13 mouse cellular contexts compared by ENCODE assay signal in genomic region chr11:6790690-6791089, GRCm38 (mm10). TPM values are rescaled to one million over a fixed set of nuclear protein-coding genes. Genes with fewer than 3 reads are reported as not detected.
DNase-seq lines count a peak whose midpoint lies in the region; ATAC-seq and TF ChIP-seq lines count a peak whose summit lies in the region.
"Had no signal": no experiment of that assay in that cellular context is flagged by ENCODE, and none has a peak within 500 bp of the region (broad histone marks: within the 10 kb centered on the region; RNA-seq: fewer than 3 reads in every experiment).

No protein-coding gene starts in this region.

- no peak overlapping the region for H3K9ac ChIP-seq in heart, adult 2 months (ENCODE audit: low read depth, low read length)
- H3K9ac ChIP-seq in stomach, postnatal 0 days (ENCODE audit: low read length): no peak overlapping the region
- H3K9ac ChIP-seq: lung, embryonic 15.5 days; neural tube, embryonic 13.5 days had no signal

- no peak for ATAC-seq in Patski
- no peak for ATAC-seq in stomach, postnatal 0 days (ENCODE audit: low FRiP score, low TSS enrichment)
- no peak for ATAC-seq in megakaryocyte-erythroid progenitor cell, adult 5-6 weeks (replicated peaks; ENCODE audit: low FRiP score, low TSS enrichment, poor library complexity, severe bottlenecking)

- H3K27me3 ChIP-seq in heart, adult 2 months (ENCODE audit: control insufficient read depth, insufficient read depth, low read length): peaks cover 2% of the 10 kb centered on the region; the same call in 1 of the 2 replicates
- no peaks in the 10 kb centered on the region for H3K27me3 ChIP-seq in Patski
- H3K27me3 ChIP-seq in stomach, postnatal 0 days (ENCODE audit: control insufficient read depth, insufficient read depth, low read length): no peaks in the 10 kb centered on the region
- H3K27me3 ChIP-seq: lung, embryonic 15.5 days; neural tube, embryonic 13.5 days had no signal

- TF ChIP-seq EP300 in heart, adult 2 months (IDR thresholded peaks at IDR 0.05; ENCODE audit: insufficient read depth, low read depth, low read length): no peak
- TF ChIP-seq EP300 in stomach, postnatal 0 days (optimal IDR thresholded peaks at IDR 0.05): no peak

- WGBS in heart, adult 2 months: 89% methylated on average over 3 of the region's 3 CpGs
- 92% methylated on average over 3 of the region's 3 CpGs for WGBS in stomach, postnatal 0 days

- no peaks in the 10 kb centered on the region for H3K9me3 ChIP-seq in stomach, postnatal 0 days (ENCODE audit: control insufficient read depth, low read length)

- no peak overlapping the region for H3K4me3 ChIP-seq in heart, adult 2 months
- no peak overlapping the region for H3K4me3 ChIP-seq in stomach, postnatal 0 days (ENCODE audit: low read depth, low read length)
- H3K4me3 ChIP-seq: lung, embryonic 15.5 days; neural tube, embryonic 13.5 days had no signal

- H3K79me2 ChIP-seq in heart, adult 2 months (replicated peaks; ENCODE audit: control insufficient read depth, insufficient read depth, low read length): no peaks in the 10 kb centered on the region

- H3K4me1 ChIP-seq in heart, adult 2 months (ENCODE audit: control insufficient read depth, insufficient read depth, low read length): no peaks in the 10 kb centered on the region
- H3K4me1 ChIP-seq in stomach, postnatal 0 days (replicated peaks; ENCODE audit: control insufficient read depth, insufficient read depth): no peaks in the 10 kb centered on the region
- H3K4me1 ChIP-seq: lung, embryonic 15.5 days; neural tube, embryonic 13.5 days had no signal

- POLR2A ChIA-PET in Patski (lab: Charles Lee): no interaction called here

- H3K27ac ChIP-seq in heart, adult 2 months: no peak overlapping the region
- no peak overlapping the region for H3K27ac ChIP-seq in stomach, postnatal 0 days (replicated peaks)
- H3K27ac ChIP-seq: lung, embryonic 15.5 days; neural tube, embryonic 13.5 days had no signal

- H3K4me2 ChIP-seq in stomach, postnatal 0 days (replicated peaks; ENCODE audit: low read depth): no peak overlapping the region
- H3K4me2 ChIP-seq: lung, embryonic 15.5 days; neural tube, embryonic 13.5 days had no signal

- intact Hi-C loops in heart, adult 2 months (cut with DNase I): no loop called here

- no peaks in the 10 kb centered on the region for H3K36me3 ChIP-seq in heart, adult 2 months (ENCODE audit: control insufficient read depth, insufficient read depth, low read length)
- H3K36me3 ChIP-seq in stomach, postnatal 0 days (ENCODE audit: control insufficient read depth, insufficient read depth, low read length): no peaks in the 10 kb centered on the region
- H3K36me3 ChIP-seq: lung, embryonic 15.5 days; neural tube, embryonic 13.5 days had no signal

- DNase-seq in heart, adult 2 months: no peak
- no peak for DNase-seq in heart, adult 9 months (ENCODE audit: low spot score in 2 of 2)
- DNase-seq in lung, postnatal 36 days: peak; percentile 27
- DNase-seq in lung, postnatal 14 days: no peak
- DNase-seq in Patski (ENCODE audit: low read depth, low spot score): no peak
- DNase-seq in stomach, postnatal 0 days (ENCODE audit: low spot score): no peak
- DNase-seq in frontal cortex, adult 2 months (ENCODE audit: extremely low spot score in 1 of 2, low spot score in 1 of 2): no peak

- in situ Hi-C loops in Patski (cut with MboI; ENCODE audit: low pct_unique_long_range_greater_than_20kb): no loop called here

- CTCF ChIA-PET in Patski (lab: Charles Lee): interaction anchor here (1.1 kb wide), 2 partner anchors 12 to 135 kb away, joined by 3 read pairs; no protein-coding TSS in a partner anchor

- TF ChIP-seq POLR2A in heart, adult 2 months (IDR thresholded peaks at IDR 0.05; ENCODE audit: insufficient read depth, low read depth, low read length): no peak

- peak; percentile 54 for TF ChIP-seq CTCF in heart, adult 2 months (IDR thresholded peaks at IDR 0.05)
- peak; percentile 42 for TF ChIP-seq CTCF in Patski (IDR thresholded peaks at IDR 0.05)
- peak; percentile 55 for TF ChIP-seq CTCF in stomach, postnatal 0 days (IDR thresholded peaks at IDR 0.05; ENCODE audit: low read depth)

RNA-seq across cellular contexts. Expression of gene Gm11983, which starts 46.8 kb away (rescaled TPM):
- total RNA-seq in heart, adult 2 months (2021): not detected
- polyA plus RNA-seq in heart, adult 2 months (2012; rRNA removed): not detected in 2 replicates
- polyA plus RNA-seq in Patski (2021): not detected
- not detected in 2 replicates for polyA plus RNA-seq in stomach, postnatal 0 days (2015; fragmentation: Nextera tagmentation; extraction: Ambion mirVana)
- 0.06 TPM in 1 of 2 replicates, not detected in the other for polyA plus RNA-seq in frontal cortex, adult 2 months (2012; rRNA removed)
- not detected in 2 replicates for total RNA-seq in megakaryocyte-erythroid progenitor cell, adult 5-6 weeks (2014; fragmentation: Nextera tagmentation)
- total RNA-seq in megakaryocyte-erythroid progenitor cell, adult 5-6 weeks (2017): not detected in 2 replicates
- total RNA-seq: heart, postnatal 36 days; layer of hippocampus, postnatal 10 days had no signal
- polyA plus RNA-seq: lung, embryonic 15.5 days; neural tube, embryonic 13.5 days; stomach, embryonic 14.5 days had no signal
